Mouse (Mus musculus): ENCODE results near the gene Lmo2. TPM values are rescaled to one million over a fixed set of nuclear protein-coding genes. Genes with fewer than 3 reads are reported as not detected.

Lmo2 gene
- polyA plus RNA-seq (2014; fragmentation: Illumina TruSeq; extraction: RNeasy Lipid Tissue Mini Kit (QIAGEN cat#74804)) = 23.4 TPM

GRCm38 (mm10) chr2:103957649-103958546 is at the start of gene Lmo2:
Lmo2 (plus strand) TSS chr2:103957986.

GRCm38 (mm10) chr2:104027458-104028138 is 69.8 kb downstream of the Lmo2 start, which contains the start of gene Fbxo3:
Fbxo3 (plus strand) TSS chr2:104027721.

GRCm38 (mm10) chr2:104028139-104028723 is 70.4 kb downstream of the Lmo2 start, which contains the start of gene 4931422A03Rik:
4931422A03Rik (minus strand) TSS chr2:104028361.

Other genes starting within 250 kb of the Lmo2 start
- 41.3 TPM for gene Nat10, start 196.7 kb upstream of the Lmo2 start, polyA plus RNA-seq (2014; fragmentation: Illumina TruSeq; extraction: RNeasy Lipid Tissue Mini Kit (QIAGEN cat#74804))
- 1,212 TPM for gene Caprin1, start 160.3 kb upstream of the Lmo2 start, polyA plus RNA-seq (2014; fragmentation: Illumina TruSeq; extraction: RNeasy Lipid Tissue Mini Kit (QIAGEN cat#74804))
- gene Fbxo3, start 69.7 kb downstream of the Lmo2 start, polyA plus RNA-seq (2014; fragmentation: Illumina TruSeq; extraction: RNeasy Lipid Tissue Mini Kit (QIAGEN cat#74804)) = 136 TPM
- not detected for gene 4931422A03Rik, start 70.4 kb downstream of the Lmo2 start, polyA plus RNA-seq (2014; fragmentation: Illumina TruSeq; extraction: RNeasy Lipid Tissue Mini Kit (QIAGEN cat#74804))
- not detected for gene Gm10912, start 107.8 kb downstream of the Lmo2 start, polyA plus RNA-seq (2014; fragmentation: Illumina TruSeq; extraction: RNeasy Lipid Tissue Mini Kit (QIAGEN cat#74804))
- not detected for gene Gm10799, start 110.6 kb downstream of the Lmo2 start, polyA plus RNA-seq (2014; fragmentation: Illumina TruSeq; extraction: RNeasy Lipid Tissue Mini Kit (QIAGEN cat#74804))
- 6.1 TPM for gene Cd59b, start 111.9 kb downstream of the Lmo2 start, polyA plus RNA-seq (2014; fragmentation: Illumina TruSeq; extraction: RNeasy Lipid Tissue Mini Kit (QIAGEN cat#74804))
- 58.2 TPM for gene Cd59a, start 137.8 kb downstream of the Lmo2 start, polyA plus RNA-seq (2014; fragmentation: Illumina TruSeq; extraction: RNeasy Lipid Tissue Mini Kit (QIAGEN cat#74804))
- not detected for gene A930018P22Rik, start 164.8 kb downstream of the Lmo2 start, polyA plus RNA-seq (2014; fragmentation: Illumina TruSeq; extraction: RNeasy Lipid Tissue Mini Kit (QIAGEN cat#74804))

Measured in ovary, adult 10 weeks (tissue).